Comparison of ENCODE assay signal across 27 mouse cellular contexts in the genomic region with DNA sequence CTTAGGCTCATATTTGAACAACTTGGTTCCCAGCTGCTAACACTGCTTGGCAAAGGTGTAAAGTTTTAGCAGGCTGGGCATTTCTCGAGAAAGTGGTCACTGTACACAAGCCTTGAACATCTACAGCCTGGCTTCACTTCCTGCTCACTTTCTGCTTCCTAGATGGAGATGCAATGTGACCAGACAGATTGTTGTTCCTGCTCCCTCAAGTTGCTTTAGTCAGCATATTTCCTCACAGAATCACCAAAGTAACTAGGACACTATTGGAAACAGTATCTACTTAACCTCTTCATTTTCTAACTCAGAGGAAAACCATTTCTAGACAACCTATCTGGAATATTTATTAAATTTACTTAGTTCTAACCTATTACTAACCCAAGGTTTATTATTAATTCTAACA.
"Had no signal": no experiment of that assay in that cellular context is flagged by ENCODE, and none has a peak within 500 bp of the region (broad histone marks: within the 10 kb centered on the region; RNA-seq: fewer than 3 reads in every experiment).

No protein-coding gene starts in this region.

- H3K9me3 ChIP-seq: embryonic facial prominence, embryonic 10.5 days; embryonic facial prominence, embryonic 12.5 days; embryonic facial prominence, embryonic 13.5 days; embryonic facial prominence, embryonic 15.5 days; forebrain, embryonic 10.5 days; forebrain, embryonic 12.5 days; heart, embryonic 10.5 days had no signal

- DNase-seq: cerebellum, adult 9-10 months; cerebellum, adult 9-11 months; cerebellum, postnatal 10 days; cerebellum, postnatal 14 days; cerebellum, postnatal 25 days; cerebellum, postnatal 36 days; embryo, embryonic 11 days; forebrain, postnatal 0 days; gastrocnemius, adult 2 months; gastrocnemius, postnatal 10 days; gastrocnemius, postnatal 14 days; gastrocnemius, postnatal 25 days; gastrocnemius, postnatal 36 days; heart, adult 11 months; heart, adult 18-20 months; heart, adult 2 months had no signal

- ATAC-seq: forebrain, embryonic 14.5 days; forebrain, embryonic 16.5 days; forebrain, postnatal 0 days had no signal

- H3K4me2 ChIP-seq: embryonic facial prominence, embryonic 12.5 days; embryonic facial prominence, embryonic 13.5 days; embryonic facial prominence, embryonic 15.5 days; forebrain, embryonic 12.5 days; heart, embryonic 11.5 days had no signal

- H3K9ac ChIP-seq: embryonic facial prominence, embryonic 12.5 days; embryonic facial prominence, embryonic 13.5 days; embryonic facial prominence, embryonic 15.5 days; forebrain, embryonic 12.5 days; forebrain, postnatal 0 days had no signal

- H3K36me3 ChIP-seq: embryonic facial prominence, embryonic 15.5 days had no signal

- H3K27me3 ChIP-seq: embryonic facial prominence, embryonic 12.5 days; embryonic facial prominence, embryonic 13.5 days; embryonic facial prominence, embryonic 15.5 days; forebrain, embryonic 12.5 days had no signal

- H3K27ac ChIP-seq: embryonic facial prominence, embryonic 10.5 days; embryonic facial prominence, embryonic 12.5 days; embryonic facial prominence, embryonic 13.5 days; embryonic facial prominence, embryonic 15.5 days; forebrain, embryonic 10.5 days; forebrain, embryonic 12.5 days; gastrocnemius, adult 2 months; heart, adult 2 months; heart, embryonic 10.5 days had no signal

- H3K4me3 ChIP-seq: embryonic facial prominence, embryonic 10.5 days; embryonic facial prominence, embryonic 12.5 days; embryonic facial prominence, embryonic 13.5 days; embryonic facial prominence, embryonic 15.5 days; erythroblast, embryonic 14.5 days; forebrain, embryonic 10.5 days; forebrain, embryonic 12.5 days; gastrocnemius, adult 2 months; heart, adult 2 months; heart, embryonic 10.5 days had no signal

- H3K4me1 ChIP-seq: embryonic facial prominence, embryonic 10.5 days; embryonic facial prominence, embryonic 12.5 days; embryonic facial prominence, embryonic 15.5 days; forebrain, embryonic 10.5 days; forebrain, embryonic 12.5 days; heart, embryonic 10.5 days had no signal
